Mouse (Mus musculus): ENCODE measurements around the gene Tbc1d30. TPM values are rescaled to one million over a fixed set of nuclear protein-coding genes. Genes with fewer than 3 reads are reported as not detected.

The Tbc1d30 gene
- total RNA-seq (2021): 1 to 10 TPM; 2.0 to 3.0 TPM

- intact Hi-C loops (cut with DNase I): no loop called here
- peak; percentile 35 for DNase-seq (ENCODE audit: low spot score)
Observed at GRCm38 (mm10) chr10:121351066-121351581, at the start of gene Tbc1d30. TSS of gene Tbc1d30 (minus strand) at chr10:121351278.

GRCm38 (mm10) chr10:121398599-121398998 is 47.5 kb upstream of the Tbc1d30 start:
- intact Hi-C loops (cut with DNase I): no loop called here
- no peak for DNase-seq (ENCODE audit: low spot score)

DNA sequence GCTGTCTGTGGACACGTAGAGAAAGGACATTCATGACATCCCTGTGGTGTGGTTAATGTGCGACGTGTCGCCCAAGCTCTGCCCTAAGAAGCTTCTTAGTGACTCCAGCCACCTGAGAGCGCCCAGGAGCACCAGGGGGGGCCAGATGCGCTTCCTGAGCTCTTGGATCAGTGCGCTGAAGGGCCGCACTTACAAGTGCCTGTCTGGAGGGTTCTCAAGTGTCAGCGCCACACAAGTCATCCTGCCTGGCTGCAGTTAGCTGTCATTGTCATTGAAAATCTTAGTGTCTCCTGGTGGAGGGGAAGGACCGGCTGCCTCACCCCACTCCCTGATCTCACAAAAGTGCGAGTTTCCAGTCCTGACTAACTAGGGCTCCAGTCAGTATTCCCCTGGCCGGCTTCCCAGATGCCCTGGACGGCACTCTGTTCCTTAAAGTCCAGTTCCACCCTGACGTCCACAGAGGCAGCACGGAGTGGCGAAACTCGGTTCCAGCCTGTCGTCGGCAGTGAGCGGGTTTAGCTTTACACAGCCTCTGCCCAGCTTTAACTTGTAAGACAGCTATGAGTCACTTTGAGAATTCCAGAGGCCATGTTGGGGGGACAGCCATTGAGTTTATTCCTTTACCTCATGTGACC is 44.6 kb upstream of the Tbc1d30 start:
- no peak for DNase-seq (ENCODE audit: low spot score)
- intact Hi-C loops (cut with DNase I): no loop called here

GRCm38 (mm10) chr10:121394789-121395325 is 43.8 kb upstream of the Tbc1d30 start:
- no peak for DNase-seq (ENCODE audit: low spot score)
- intact Hi-C loops (cut with DNase I): no loop called here

DNA sequence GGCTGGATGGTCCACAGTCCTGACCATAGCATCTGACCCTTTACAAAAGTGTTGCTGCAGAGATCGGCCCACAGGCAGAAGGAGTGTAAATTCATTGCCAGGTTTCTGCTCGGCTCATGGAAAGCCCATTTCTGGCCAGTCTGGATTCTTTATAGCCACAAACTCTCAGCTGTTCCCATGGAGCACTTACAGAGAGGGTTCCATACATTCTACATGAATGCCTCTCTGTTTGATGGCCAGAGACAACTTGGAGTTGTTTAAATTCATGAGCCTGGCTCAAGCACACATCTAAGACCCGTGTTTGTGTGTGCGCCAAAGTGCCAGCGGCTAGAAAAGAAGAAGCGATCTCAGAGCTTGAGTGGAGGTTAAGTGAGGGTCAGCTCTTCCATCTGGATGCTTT is 43.2 kb upstream of the Tbc1d30 start:
- intact Hi-C loops (cut with DNase I): no loop called here
- no peak for DNase-seq (ENCODE audit: low spot score)

DNA sequence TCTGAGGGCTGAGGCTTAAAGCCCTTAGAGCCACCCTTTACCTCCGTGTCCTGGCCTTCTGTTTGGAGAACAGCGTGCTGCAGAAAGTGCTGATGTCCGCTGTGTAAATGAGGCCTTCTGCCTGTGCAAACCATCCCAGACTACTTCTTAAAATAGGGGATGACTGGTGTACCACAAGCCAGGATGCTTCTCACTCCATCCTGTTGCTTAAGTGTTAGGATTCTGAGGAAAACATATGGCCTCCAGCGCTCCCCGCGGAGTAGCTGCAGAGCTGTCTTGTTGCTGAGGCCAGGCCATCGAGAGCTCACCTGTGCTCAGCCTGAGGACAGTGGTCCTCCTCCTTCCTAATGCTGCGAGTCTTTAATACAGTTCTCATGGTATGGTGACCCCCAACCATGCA is 40.8 kb upstream of the Tbc1d30 start:
- no peak for DNase-seq (ENCODE audit: low spot score)
- intact Hi-C loops (cut with DNase I): no loop called here

GRCm38 (mm10) chr10:121390602-121391001 is 39.5 kb upstream of the Tbc1d30 start:
- DNase-seq (ENCODE audit: low spot score): no peak
- intact Hi-C loops (cut with DNase I): no loop called here

GRCm38 (mm10) chr10:121386347-121386746 is 35.3 kb upstream of the Tbc1d30 start:
- no peak for DNase-seq (ENCODE audit: low spot score)
- intact Hi-C loops (cut with DNase I): no loop called here

GRCm38 (mm10) chr10:121385695-121386094 is 34.6 kb upstream of the Tbc1d30 start:
- intact Hi-C loops (cut with DNase I): no loop called here
- DNase-seq (ENCODE audit: low spot score): no peak

GRCm38 (mm10) chr10:121384710-121385109 is 33.6 kb upstream of the Tbc1d30 start:
- intact Hi-C loops (cut with DNase I): no loop called here
- DNase-seq (ENCODE audit: low spot score): no peak

DNA sequence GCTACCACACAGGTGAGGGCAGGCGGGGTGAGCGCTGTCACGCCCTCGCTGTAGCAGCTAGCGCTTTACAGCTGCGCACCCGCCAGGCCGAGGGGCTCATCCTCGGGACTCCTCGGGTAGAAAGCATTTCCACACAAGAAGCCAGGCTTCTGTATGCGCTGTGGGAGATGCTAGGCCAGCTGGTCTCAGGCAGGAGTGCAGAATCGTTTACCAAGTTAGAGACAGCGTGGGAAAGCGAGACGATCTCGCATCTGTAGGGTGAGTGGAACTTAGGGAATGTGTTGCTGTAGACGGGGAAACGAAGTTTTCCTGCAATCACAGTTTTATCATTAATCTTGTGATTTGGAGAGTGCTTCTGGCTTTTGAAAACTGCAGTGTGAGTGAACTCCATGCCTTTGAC is 30.2 kb upstream of the Tbc1d30 start:
- DNase-seq (ENCODE audit: low spot score): no peak
- intact Hi-C loops (cut with DNase I): no loop called here

DNA sequence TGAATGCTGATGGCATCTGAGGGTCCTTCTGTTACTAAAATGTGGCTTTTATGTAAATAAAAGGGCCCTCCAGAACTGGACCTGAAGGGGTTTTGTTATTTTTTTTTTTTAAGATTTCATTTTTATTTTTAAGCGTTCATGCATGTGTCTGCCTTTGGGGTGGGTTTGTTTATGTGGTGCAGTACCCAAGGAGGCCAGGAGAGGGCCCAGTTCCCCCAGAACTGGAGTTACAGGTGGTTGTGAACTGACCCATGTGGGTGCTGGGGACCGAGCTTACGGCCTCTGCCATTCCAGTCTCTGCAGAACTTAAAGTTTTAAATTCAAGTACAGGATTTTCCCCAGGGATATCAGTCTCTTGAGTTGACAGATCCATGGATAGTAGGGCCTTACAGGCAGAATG is 28.3 kb upstream of the Tbc1d30 start:
- DNase-seq (ENCODE audit: low spot score): no peak
- intact Hi-C loops (cut with DNase I): no loop called here

GRCm38 (mm10) chr10:121376530-121377271 is 25.6 kb upstream of the Tbc1d30 start:
- no peak for DNase-seq (ENCODE audit: low spot score)
- intact Hi-C loops (cut with DNase I): no loop called here

GRCm38 (mm10) chr10:121375649-121376493 is 24.8 kb upstream of the Tbc1d30 start:
- intact Hi-C loops (cut with DNase I): no loop called here
- no peak for DNase-seq (ENCODE audit: low spot score)

DNA sequence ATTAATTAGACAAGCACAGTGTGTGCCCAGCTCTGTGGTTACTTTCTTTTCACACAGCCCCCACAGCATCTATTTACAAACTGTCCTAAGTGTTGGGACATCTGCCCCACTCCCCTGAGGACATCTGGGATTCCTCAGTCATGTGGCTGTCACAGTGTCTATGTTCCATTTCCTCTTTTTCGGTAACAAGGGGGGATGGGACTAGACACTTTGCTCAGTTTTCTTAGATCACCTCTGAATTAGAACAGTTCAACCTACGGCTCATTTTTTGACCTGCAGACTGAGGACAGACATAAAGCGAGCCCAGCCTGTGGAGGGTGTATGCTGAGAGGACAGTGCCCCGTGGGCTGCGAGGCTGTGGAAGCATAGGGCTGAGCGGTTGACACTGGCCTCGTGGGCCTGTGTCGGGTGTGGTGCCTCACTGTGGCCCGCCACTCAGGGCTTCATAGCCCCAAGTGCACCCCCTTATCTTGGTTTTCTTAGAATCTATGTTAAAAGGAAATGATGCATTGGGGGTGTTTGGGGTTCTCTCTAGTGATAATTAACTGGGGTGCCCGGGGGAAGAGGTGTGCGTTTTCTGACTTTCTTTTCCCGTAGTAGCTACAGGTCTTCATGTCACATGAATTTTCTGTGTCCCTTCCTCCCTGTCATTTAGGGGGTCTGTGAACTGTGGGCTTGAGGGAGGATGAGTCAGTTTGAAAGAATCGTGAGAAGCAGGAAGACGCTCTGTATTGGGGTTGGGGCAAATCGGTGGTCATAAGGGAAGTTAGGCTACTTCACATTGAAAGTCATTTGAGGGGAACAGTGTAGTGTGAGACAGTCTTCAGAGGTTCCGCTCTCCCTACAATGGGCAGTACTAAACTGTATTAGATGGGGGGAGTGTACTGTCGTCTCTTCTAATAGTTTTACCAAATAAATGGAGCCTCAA is 23.9 kb upstream of the Tbc1d30 start:
- intact Hi-C loops (cut with DNase I): no loop called here
- no peak for DNase-seq (ENCODE audit: low spot score)

DNA sequence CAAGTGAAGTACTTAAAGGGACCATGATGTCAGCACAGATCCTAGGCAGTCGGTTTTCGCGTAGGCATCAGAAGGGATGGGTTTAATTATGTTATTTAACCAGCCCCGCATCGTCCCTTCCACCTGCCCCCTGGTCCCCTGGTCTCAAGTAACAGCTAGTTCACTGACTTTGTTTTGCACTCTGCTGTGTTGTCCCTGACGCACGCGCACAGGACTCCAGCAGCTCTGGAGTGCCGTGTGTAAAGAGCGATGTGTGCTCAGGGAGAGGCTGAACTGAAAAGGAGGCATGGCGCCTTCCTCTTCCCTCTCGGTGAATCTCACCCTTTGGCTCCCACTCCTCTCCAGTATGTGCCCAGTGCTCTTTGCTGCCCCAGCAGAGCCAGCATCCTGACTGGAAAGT is 22.9 kb upstream of the Tbc1d30 start:
- DNase-seq (ENCODE audit: low spot score): no peak
- intact Hi-C loops (cut with DNase I): no loop called here

GRCm38 (mm10) chr10:121370777-121371176 is 19.7 kb upstream of the Tbc1d30 start:
- intact Hi-C loops (cut with DNase I): no loop called here
- DNase-seq (ENCODE audit: low spot score): no peak

DNA sequence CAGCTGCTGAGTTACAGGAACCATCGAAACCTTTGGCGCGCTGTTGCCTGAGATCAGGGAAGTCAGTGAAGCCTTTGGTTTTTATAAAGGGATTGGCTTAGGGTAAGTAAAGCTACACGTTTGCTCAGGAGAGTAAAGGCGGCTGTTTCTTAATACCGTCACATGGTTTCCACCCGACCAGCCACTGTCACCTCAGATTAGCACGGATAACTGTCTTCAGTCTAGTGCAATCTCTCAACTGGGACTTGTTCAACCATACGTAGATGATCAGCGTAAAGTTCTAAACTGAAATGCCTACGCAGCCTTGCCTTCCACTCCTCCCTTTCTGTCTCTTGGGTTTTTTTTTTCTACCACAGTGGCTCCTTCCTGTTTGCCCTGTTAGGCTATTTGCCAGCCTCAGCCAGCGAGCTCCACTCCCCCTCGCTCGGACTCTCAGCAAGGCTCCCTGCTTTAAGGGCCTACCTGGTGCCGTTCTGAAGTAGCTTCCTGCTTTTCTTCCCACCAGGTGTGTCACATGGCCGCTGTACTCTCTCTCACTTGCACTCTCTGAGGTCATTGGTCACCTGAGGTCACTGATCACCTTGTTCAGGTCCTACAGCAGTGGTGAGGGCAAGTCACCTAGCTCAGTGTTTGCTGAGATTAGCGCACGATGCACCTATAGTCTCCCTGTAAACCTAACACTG is 17.8 kb upstream of the Tbc1d30 start:
- intact Hi-C loops (cut with DNase I): no loop called here
- no peak for DNase-seq (ENCODE audit: low spot score)

DNA sequence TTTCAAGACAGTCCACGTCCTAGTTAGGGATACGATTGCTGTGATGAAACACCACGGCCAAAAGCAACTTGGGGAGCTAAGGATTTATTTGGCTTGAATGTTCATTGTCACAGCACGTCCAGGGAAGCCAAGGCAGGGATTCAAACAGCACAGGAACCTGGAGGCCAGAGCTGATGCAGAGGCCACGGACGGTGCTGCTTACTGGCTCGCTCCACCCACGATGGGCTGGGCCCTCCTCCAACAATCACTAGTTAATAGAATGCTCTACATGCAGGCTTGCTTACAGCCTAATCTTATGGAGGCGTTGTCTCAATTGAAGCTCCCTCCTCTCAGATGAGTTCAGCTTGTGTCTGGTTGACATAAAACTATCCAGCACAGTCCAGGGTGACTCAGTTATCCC is 16.7 kb upstream of the Tbc1d30 start:
- no peak for DNase-seq (ENCODE audit: low spot score)
- intact Hi-C loops (cut with DNase I): no loop called here

All from heart, postnatal 25 days (tissue).